Mouse (Mus musculus) spleen, adult 2 months (tissue): ENCODE measurements around the gene Iqsec2. TPM values are rescaled to one million over a fixed set of nuclear protein-coding genes. Genes with fewer than 3 reads are reported as not detected.

Experiments used
- DNase-seq, 2 experiments: peaks; one replicate each; pipeline versions ENCODE4 v3.0.0 to v3.0.0-alpha.2; 2012 to 2021; ENCODE audit warnings: low spot score in 2 of 2, low read depth in 1 of 2
- H3K27ac ChIP-seq: fragments of 200-500 bp; 2 replicates; pipeline ENCODE4 v1.5.1; 2012; ENCODE audit warnings: low read length, inconsistent platforms; ENCODE audit not compliant: insufficient read depth
- H3K27me3 ChIP-seq: fragments of 200-500 bp; 2 replicates; pipeline ENCODE4 v1.6.1; 2012; ENCODE audit warnings: mild to moderate bottlenecking, moderate library complexity, low read length, inconsistent platforms; ENCODE audit not compliant: control insufficient read depth, insufficient read depth
- H3K36me3 ChIP-seq: fragments of 200-500 bp; 2 replicates; pipeline ENCODE4 v1.6.1; 2012; ENCODE audit warnings: mild to moderate bottlenecking, low read length, inconsistent platforms; ENCODE audit not compliant: control insufficient read depth, insufficient read depth
- H3K4me1 ChIP-seq: fragments of 200-500 bp; 2 replicates; pipeline ENCODE4 v1.6.1; 2011; ENCODE audit warnings: inconsistent platforms; ENCODE audit not compliant: control insufficient read depth, insufficient read depth, insufficient read length
- H3K4me3 ChIP-seq: fragments of 200-500 bp; 2 replicates; pipeline ENCODE4 v1.5.1; 2011; ENCODE audit warnings: mild to moderate bottlenecking, inconsistent platforms; ENCODE audit not compliant: insufficient read depth, insufficient read length; ENCODE audit errors: extremely low read depth
- CTCF ChIP-seq: fragments of 200-500 bp; IDR thresholded peaks from 2 replicates; pipeline ENCODE4 v1.5.1; 2011; ENCODE audit warnings: mild to moderate bottlenecking, inconsistent platforms; ENCODE audit not compliant: insufficient read depth, insufficient read length, insufficient replicate concordance; ENCODE audit errors: extremely low read depth
- POLR2A ChIP-seq: fragments of 200-500 bp; IDR thresholded peaks from 2 replicates; pipeline ENCODE4 v1.6.1; 2011; ENCODE audit warnings: low read depth, low read length, inconsistent platforms
- WGBS: fragments of 180-500 bp; shearing (Covaris S2); methylation state at CpG from one replicate; pipeline ENCODE4 v1.1.7; 2018; 5-methylcytosine and 5-hydroxymethylcytosine counted together
- polyA plus RNA-seq: library from polyadenylated mRNA; depleted of rRNA; stranded (reverse); fragments of >200 nt; gene quantifications from 2 replicates; pipeline ENCODE4 v1.2.3, GENCODE M21; 2012

Iqsec2 gene
- polyA plus RNA-seq, 1 experiment = 6.6 TPM

DNA sequence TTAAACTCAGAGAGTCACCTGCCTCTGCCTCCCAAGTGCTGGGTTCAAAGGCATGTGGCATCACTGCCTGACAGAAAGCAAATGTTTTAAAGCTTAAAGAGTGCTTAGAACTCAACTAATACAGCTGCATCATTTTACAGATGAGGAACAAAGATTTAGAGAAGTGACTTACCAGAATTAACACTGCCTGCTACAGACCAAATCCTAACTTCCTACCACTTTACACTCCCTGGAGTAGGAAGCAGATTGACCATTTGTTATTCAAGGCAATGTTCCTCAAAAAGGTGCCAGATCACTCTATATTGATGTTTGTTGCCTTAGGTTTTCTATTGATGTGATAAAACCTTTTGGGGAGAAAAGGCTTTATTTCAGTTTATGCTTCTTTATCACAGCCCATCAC is 20.0 kb downstream of the Iqsec2 start:
- Histone ChIP-seq H3K27me3 (no peaks in the 10 kb centered on the region), H3K4me1 (no peaks in the 10 kb centered on the region), H3K36me3 (no peaks in the 10 kb centered on the region), H3K4me3 (no peak overlapping the region), H3K27ac (no peak overlapping the region)
- no peak for TF ChIP-seq POLR2A
- TF ChIP-seq CTCF = no peak
- no peak for DNase-seq

DNA sequence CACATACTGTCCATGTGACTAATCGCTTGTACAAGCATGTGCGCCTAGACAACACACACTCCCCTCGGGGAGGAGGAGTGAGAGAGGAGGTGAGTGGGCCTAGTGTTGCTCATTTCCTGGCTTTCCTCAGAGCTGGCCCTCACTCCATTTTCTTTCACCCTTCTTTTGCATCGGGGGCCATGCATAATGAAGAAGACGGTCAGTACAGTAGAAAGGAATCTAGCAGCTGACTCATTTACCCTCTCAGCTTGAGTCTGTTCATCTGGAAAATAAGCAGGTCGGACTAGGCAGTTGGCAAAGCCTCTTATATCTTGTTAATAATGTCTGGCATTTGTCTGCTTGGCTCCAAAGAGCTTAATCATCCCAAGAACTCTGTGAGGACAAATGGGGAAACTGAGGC is 22.1 kb downstream of the Iqsec2 start:
- H3K27me3 ChIP-seq = no peaks in the 10 kb centered on the region
- TF ChIP-seq CTCF = no peak
- TF ChIP-seq POLR2A = no peak
- no peaks in the 10 kb centered on the region for H3K36me3 ChIP-seq
- no peak for DNase-seq
- H3K4me1 ChIP-seq = no peaks in the 10 kb centered on the region
- no peak overlapping the region for H3K4me3 ChIP-seq
- no peak overlapping the region for H3K27ac ChIP-seq
- 84% methylated on average over 6 of the region's 6 CpGs for WGBS

DNA sequence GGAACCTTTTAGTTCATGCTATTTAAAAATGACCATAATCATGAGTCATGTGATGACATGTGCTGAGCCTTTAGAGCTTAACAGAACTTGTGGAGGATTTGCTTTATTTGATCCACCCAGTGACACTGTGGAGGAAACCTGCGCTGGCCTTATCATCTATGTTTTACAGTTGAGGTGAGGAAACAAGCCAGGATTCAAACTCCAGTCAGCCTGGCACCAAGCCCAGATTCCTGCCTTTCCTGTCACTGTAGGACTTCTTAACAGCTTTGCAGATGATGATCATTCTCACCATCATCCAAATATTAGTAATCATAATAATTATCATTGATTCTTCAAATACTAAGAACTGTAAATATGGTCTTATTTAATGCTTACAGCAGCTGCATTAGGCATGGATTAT is 24.5 kb downstream of the Iqsec2 start:
- H3K36me3 ChIP-seq = no peaks in the 10 kb centered on the region
- H3K27ac ChIP-seq = no peak overlapping the region
- H3K4me1 ChIP-seq = peaks cover 7% of the 10 kb centered on the region; the same call in 1 of the 2 replicates
- DNase-seq = no peak
- H3K4me3 ChIP-seq = no peak overlapping the region
- 90% methylated on average over 1 of the region's 1 CpGs for WGBS
- H3K27me3 ChIP-seq = no peaks in the 10 kb centered on the region
- TF ChIP-seq CTCF = no peak
- no peak for TF ChIP-seq POLR2A

DNA sequence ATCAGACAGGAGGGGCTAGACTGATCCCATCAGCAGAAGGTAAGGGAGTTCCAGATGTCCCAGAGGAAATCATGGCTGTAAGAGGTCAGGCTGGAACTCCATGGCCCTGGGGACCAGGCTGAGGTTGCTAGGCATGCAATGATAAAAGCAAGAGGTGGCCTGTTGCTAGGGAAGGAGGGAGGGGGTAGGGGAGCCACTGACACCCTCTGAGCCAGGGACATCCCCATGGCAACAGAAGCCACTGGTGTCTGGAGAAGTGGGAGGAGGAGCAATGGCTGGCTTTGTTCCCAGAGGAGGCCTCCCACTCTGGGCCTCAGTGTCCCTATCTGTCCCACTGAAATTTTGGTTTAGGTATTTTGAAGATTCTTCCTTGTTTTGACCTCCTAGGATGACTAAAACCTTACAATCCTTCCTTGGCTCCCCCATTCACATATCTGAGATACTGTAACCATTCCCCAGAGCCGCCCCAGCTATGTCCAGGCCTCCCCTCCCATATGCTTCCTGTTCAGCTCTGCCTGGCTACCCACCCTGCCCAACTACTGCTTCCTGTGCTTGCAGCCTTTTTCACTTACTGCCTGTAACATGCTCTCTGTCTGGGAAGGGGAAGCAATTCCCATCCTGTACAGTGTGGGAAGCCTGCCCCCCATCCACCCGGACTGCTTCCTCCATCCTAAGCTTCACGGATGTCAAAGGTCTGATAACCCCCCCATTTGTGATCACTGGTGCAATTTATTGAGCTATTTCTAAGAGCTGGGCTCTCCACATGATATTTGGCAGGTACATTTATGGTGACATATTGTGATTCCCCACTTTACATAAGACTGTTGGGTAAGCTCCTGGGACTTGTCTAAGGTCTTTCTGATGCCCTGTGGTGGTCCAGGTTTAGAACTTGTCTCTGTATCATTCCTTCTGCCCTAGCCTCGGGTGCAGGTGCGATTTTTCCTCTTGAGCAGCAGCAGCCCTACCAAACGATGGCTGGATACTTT is 27.3 kb downstream of the Iqsec2 start:
- WGBS = 54% methylated on average over 6 of the region's 6 CpGs
- no peaks in the 10 kb centered on the region for H3K36me3 ChIP-seq
- H3K27me3 ChIP-seq = no peaks in the 10 kb centered on the region
- H3K4me1 ChIP-seq = peaks cover 7% of the 10 kb centered on the region; the same call in 1 of the 2 replicates
- no peak overlapping the region for H3K27ac ChIP-seq
- TF ChIP-seq POLR2A (no peak), CTCF (no peak)
- DNase-seq = no peak
- H3K4me3 ChIP-seq = no peak overlapping the region

DNA sequence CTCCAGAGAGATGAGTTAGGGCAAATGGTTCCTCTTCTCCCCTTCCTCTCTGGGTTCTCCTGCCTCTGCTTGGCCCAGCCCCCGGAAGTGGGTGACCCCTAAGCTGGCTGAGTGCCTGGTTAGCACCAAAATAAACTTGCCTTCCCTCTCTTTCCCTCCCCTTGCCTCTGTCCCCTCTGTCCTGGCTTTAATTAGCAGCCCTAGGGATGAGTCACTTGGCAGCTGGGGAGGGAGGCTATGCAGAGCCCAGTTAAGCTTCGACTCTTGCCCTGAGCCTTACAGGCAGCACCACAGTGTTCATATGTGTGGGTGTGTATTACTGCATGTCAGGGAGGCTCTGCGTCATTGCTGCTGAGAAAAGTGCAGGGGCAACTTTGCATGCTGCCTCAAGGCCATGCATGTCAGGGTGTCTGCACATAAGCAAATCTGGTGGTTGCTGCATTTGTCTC is 28.4 kb downstream of the Iqsec2 start:
- Histone ChIP-seq H3K4me3 (no peak overlapping the region), H3K4me1 (peaks cover 7% of the 10 kb centered on the region; the same call in 1 of the 2 replicates), H3K27me3 (no peaks in the 10 kb centered on the region), H3K27ac (no peak overlapping the region), H3K36me3 (no peaks in the 10 kb centered on the region)
- DNase-seq = peak; percentile 2 to 7
- WGBS = 26% methylated on average over 3 of the region's 3 CpGs
- TF ChIP-seq POLR2A = no peak

DNA sequence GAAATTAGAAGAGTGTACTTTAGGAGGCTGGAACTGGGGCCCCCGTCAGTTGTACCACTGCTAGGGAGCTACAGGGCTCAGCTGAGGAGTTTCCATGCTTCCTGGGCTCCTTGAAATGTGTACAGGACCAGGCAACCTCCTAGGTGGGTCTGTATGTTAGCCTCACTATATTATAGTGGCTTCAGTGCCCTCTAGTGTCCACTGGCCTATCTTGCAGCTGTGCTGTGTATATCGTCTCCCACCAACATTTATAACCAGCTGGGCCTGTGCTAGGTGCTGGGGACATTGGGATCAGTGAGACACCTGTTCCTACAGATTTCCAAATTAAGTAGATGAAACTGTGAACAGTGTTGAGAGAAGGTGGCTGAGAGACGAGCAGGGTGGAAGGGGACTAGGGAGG is 31.2 kb downstream of the Iqsec2 start:
- H3K4me3 ChIP-seq = no peak overlapping the region
- H3K4me1 ChIP-seq = peaks cover 11% of the 10 kb centered on the region; the same call in 1 of the 2 replicates
- no peaks in the 10 kb centered on the region for H3K36me3 ChIP-seq
- 41% methylated on average over 3 of the region's 3 CpGs for WGBS
- H3K27me3 ChIP-seq = no peaks in the 10 kb centered on the region
- peak; percentile 1 to 7 for DNase-seq
- no peak overlapping the region for H3K27ac ChIP-seq
- TF ChIP-seq CTCF (no peak), POLR2A (no peak)

DNA sequence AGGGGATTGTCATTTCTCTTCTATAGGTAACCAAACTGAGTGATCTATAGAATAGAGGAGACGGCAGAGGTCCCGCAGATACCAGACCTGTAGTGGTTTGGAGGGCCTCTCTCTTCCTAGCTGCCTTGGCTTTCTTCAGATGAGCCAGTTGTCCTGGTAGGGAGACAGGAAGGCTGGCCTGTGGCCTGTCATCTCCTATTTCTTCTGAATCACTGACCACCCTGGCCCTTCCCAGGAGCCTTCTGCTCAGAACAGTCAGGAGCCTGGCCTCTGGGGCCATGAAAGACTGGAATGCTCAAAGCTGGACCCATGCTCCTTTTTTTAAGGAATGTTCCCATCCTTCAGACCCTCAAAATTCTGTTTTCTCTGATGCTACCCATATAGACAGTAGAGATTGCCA is 33.8 kb downstream of the Iqsec2 start:
- Histone ChIP-seq H3K36me3 (no peaks in the 10 kb centered on the region), H3K4me1 (peaks cover 4% of the 10 kb centered on the region; the same call in 1 of the 2 replicates), H3K27ac (no peak overlapping the region), H3K4me3 (no peak overlapping the region), H3K27me3 (no peaks in the 10 kb centered on the region)
- no peak for TF ChIP-seq CTCF
- no peak for TF ChIP-seq POLR2A
- WGBS = 88% methylated on average over 2 of the region's 2 CpGs
- no peak for DNase-seq
